Comparison of ENCODE assay signal across 7 mouse cellular contexts in genomic region chr2:164070765-164071436, GRCm38 (mm10). TPM values are rescaled to one million over a fixed set of nuclear protein-coding genes. Genes with fewer than 3 reads are reported as not detected.
DNase-seq lines count a peak whose midpoint lies in the region; ATAC-seq lines count a peak whose summit lies in the region.

Tomm34 (minus strand) TSS chr2:164071169.

- H3K36me3 ChIP-seq in embryonic facial prominence, embryonic 10.5 days (replicated peaks) = peaks cover 24% of the 10 kb centered on the region
- H3K36me3 ChIP-seq in limb, embryonic 10.5 days = peaks cover 22% of the 10 kb centered on the region
- peaks cover 5% of the 10 kb centered on the region for H3K36me3 ChIP-seq in midbrain, embryonic 13.5 days

- H3K9ac ChIP-seq in midbrain, embryonic 13.5 days (replicated peaks) = peak within 1 kb of the TSS; percentile 86

- peak within 1 kb of the TSS; percentile 92 for H3K27ac ChIP-seq in embryonic facial prominence, embryonic 10.5 days (replicated peaks)
- H3K27ac ChIP-seq in limb, embryonic 10.5 days = peak within 1 kb of the TSS; percentile 95
- peak within 1 kb of the TSS; percentile 83 for H3K27ac ChIP-seq in midbrain, embryonic 13.5 days

- no peaks in the 10 kb centered on the region for H3K9me3 ChIP-seq in embryonic facial prominence, embryonic 10.5 days
- H3K9me3 ChIP-seq in limb, embryonic 10.5 days (replicated peaks) = no peaks in the 10 kb centered on the region
- no peaks in the 10 kb centered on the region for H3K9me3 ChIP-seq in midbrain, embryonic 13.5 days

- peaks cover 52% of the 10 kb centered on the region for H3K4me1 ChIP-seq in embryonic facial prominence, embryonic 10.5 days
- peaks cover 53% of the 10 kb centered on the region for H3K4me1 ChIP-seq in limb, embryonic 10.5 days
- peaks cover 37% of the 10 kb centered on the region for H3K4me1 ChIP-seq in midbrain, embryonic 13.5 days (replicated peaks)

- peak within 1 kb of the TSS; percentile 79 for H3K4me3 ChIP-seq in embryonic facial prominence, embryonic 10.5 days
- H3K4me3 ChIP-seq in limb, embryonic 10.5 days = peak within 1 kb of the TSS; percentile 95
- H3K4me3 ChIP-seq in midbrain, embryonic 13.5 days (replicated peaks) = peak within 1 kb of the TSS; percentile 87

- H3K27me3 ChIP-seq in embryonic facial prominence, embryonic 10.5 days (replicated peaks; ENCODE audit: low read depth, poor library complexity, severe bottlenecking) = no peaks in the 10 kb centered on the region
- no peaks in the 10 kb centered on the region for H3K27me3 ChIP-seq in limb, embryonic 10.5 days (ENCODE audit: low read depth, poor library complexity, severe bottlenecking)
- no peaks in the 10 kb centered on the region for H3K27me3 ChIP-seq in midbrain, embryonic 13.5 days

- 1% methylated on average over 55 of the region's 55 CpGs for WGBS in embryonic facial prominence, embryonic 10.5 days
- 1% methylated on average over 55 of the region's 55 CpGs for WGBS in limb, embryonic 10.5 days
- WGBS in midbrain, embryonic 13.5 days = under 1% methylated on average over 55 of the region's 55 CpGs

- peak; percentile 76 for ATAC-seq in granulocyte monocyte progenitor cell, adult 5-6 weeks (replicated peaks; ENCODE audit: poor library complexity, severe bottlenecking)
- ATAC-seq in midbrain, embryonic 13.5 days = peak; percentile 96

- DNase-seq in adrenal gland, postnatal 10 days = peak; percentile 99
- DNase-seq in embryonic facial prominence, embryonic 10.5 days (ENCODE audit: low spot score) = peak; percentile 98
- peak; percentile 93 for DNase-seq in kidney, adult 11 months
- DNase-seq in limb, embryonic 10.5 days (ENCODE audit: low spot score) = peak; percentile 97
- DNase-seq in spleen, adult 12 weeks (ENCODE audit: low spot score) = peak; percentile 93

- H3K4me2 ChIP-seq in midbrain, embryonic 13.5 days (replicated peaks) = peak within 1 kb of the TSS; percentile 66

RNA-seq across cellular contexts. Expression of gene Tomm34, which starts in this region (rescaled TPM):
- total RNA-seq in adrenal gland, postnatal 10 days (2021) = 10 to 100 TPM; 24.6 to 29.5 TPM
- 68.1 and 71.9 TPM in 2 replicates for polyA plus RNA-seq in embryonic facial prominence, embryonic 10.5 days (2016; fragmentation: Nextera tagmentation; extraction: Ambion mirVana)
- 58.6 and 64.2 TPM in 2 replicates for total RNA-seq in granulocyte monocyte progenitor cell, adult 5-6 weeks (2014; fragmentation: Nextera tagmentation)
- total RNA-seq in granulocyte monocyte progenitor cell, adult 5-6 weeks (2017) = 41.7 and 51.4 TPM in 2 replicates
- 60.3 and 66.4 TPM in 2 replicates for polyA plus RNA-seq in limb, embryonic 10.5 days (2016; fragmentation: Nextera tagmentation; extraction: Ambion mirVana)
- polyA plus RNA-seq in midbrain, embryonic 13.5 days (2015; fragmentation: Nextera tagmentation; extraction: Ambion mirVana) = 44.2 and 48.4 TPM in 2 replicates

Comparison
In these comparisons a context has a peak if more than half of its experiments do, and no peak if none do; other contexts are left out.
1. Peak in every context shown above with its lines: DNase-seq, ATAC-seq, H3K4me3 ChIP-seq and H3K27ac ChIP-seq.